Mouse (Mus musculus) gastrocnemius, postnatal 14 days (tissue): ENCODE measurements around the gene Fam240a. TPM values are rescaled to one million over a fixed set of nuclear protein-coding genes. Genes with fewer than 3 reads are reported as not detected.
A peak's percentile ranks its signal among the peaks of the same experiment; 100 is the strongest.

Experiments
- DNase-seq: peaks from one replicate; pipeline ENCODE4 v3.0.0; 2021; ENCODE audit warnings: mixed read lengths
- intact Hi-C: fragments of 180-260 bp; cut with DNase I; formaldehyde crosslinking; loops from one replicate; pipeline ENCODE4 v1.15.1; 2025; ENCODE audit warnings: low total_unique reads
- microRNA-seq, 2 experiments: library from miRNA; unstranded; fragments of <30 nt; microRNA quantifications; one replicate each; pipeline ENCODE4 v1.2.0; 2021
- total RNA-seq, 2 experiments: library from RNA; stranded (reverse); gene quantifications; 2 replicates each; pipeline ENCODE4 v1.2.3; 2021

The Fam240a gene
- total RNA-seq, 2 experiments from 2014 or later, result 0.78 to 2.6 TPM

DNA sequence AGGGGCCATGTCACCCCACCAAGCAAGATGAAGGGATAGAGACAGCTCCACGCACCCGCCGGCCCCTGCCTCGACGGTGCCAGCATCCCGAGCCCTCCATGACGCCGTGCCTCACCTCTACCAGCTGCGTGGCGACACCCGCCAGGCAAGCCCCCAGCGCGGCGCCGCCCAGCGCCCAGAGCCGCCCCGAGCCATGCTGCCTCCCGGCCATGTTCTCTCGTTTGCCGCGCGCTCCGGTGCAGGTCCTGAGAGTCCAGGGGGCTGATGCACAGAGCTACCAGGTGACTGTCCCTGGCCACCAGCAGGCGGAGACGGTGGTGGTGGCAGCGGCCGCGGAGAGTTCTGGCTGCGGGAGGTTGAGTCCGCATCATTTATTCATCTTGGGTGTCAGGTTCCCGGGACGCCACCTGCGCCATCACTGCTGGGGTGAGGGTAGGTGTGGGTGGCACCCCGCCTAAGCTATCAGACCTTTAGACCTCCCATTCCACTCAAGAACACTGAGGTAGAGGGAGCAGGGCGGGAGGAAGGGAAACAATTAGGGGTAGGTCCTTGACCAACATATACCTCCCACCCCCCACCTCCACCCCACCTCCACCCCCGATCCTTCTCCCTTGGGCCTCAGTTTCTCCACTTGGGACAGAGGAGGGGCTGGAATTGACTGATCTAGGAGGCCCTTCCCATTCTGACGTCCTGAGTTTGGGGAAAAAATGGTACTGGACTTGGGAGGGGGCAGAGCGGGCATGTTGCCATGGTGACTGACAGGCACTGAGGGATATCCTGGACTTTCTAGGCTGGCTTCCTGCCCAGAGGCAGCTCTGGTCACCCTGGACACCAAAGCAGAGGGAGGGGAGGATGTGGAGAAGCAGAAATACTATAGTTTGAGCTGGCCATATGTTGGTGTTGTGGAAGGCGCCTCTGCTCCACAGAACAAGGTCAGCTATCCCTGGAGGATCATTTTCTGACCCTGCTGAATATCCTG, 42.7 kb downstream of the Fam240a start:
- no peak for DNase-seq
- intact Hi-C loops, result loop anchor here (5.0 kb wide), 2 partner anchors 97 to 157 kb away; no protein-coding TSS in a partner anchor

DNA sequence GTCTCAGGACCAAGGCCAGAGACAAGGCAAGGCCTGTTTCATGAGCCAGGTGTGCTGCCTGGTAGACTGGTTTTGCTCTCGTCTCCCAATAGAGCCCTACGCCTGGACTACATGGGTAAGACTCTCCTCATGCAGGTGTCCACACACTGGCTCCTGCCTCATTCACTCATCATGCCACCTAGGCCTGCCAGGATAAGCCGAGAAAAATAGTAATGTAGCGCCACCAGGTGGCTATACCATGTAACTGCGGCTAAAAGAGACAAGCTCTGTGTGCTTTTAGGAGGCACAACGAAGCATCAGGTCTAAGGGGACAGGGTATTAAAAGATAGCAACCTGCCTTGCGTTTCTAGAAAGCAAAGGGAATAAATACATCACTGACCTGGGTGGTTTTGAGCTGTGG, 45.6 kb downstream of the Fam240a start:
- peak; percentile 28 for DNase-seq

More for the DNA sequence above, 45.6 kb downstream of the Fam240a start:
- intact Hi-C loops, result loop anchor here (5.0 kb wide), 2 partner anchors 94 to 154 kb away; no protein-coding TSS in a partner anchor

Small RNA genes lying within 50 kb of the gene (microRNA-seq; reads per million reads assigned to microRNA genes)
- 0 reads per million in 2 experiments for gene Gm24269

Other genes with a start within 250 kb of the Fam240a start
- 100 to 1,000 TPM; 358 to 691 TPM for gene Myl3, start 175.0 kb downstream of the Fam240a start, total RNA-seq
- 1 to 10 TPM; 2.7 to 4.3 TPM for gene Pth1r, start 169.7 kb downstream of the Fam240a start, total RNA-seq
- not detected for gene Prss42, start 118.7 kb downstream of the Fam240a start, total RNA-seq
- gene Prss44, start 102.9 kb downstream of the Fam240a start, total RNA-seq, result not detected
- gene Prss43, start 90.2 kb downstream of the Fam240a start, total RNA-seq, result not detected
- gene Prss45, start 82.3 kb downstream of the Fam240a start, total RNA-seq, result not detected
- not detected for gene Prss46, start 72.4 kb downstream of the Fam240a start, total RNA-seq
- gene Prss50, start 58.9 kb downstream of the Fam240a start, total RNA-seq, result not detected
- 1 to 10 TPM; 4.0 to 9.5 TPM for gene Als2cl, start 37.0 kb downstream of the Fam240a start, total RNA-seq
- gene Tmie, start 36.7 kb downstream of the Fam240a start, total RNA-seq, result under 1 TPM; 0.55 to 0.62 TPM
- gene Tdgf1, start 29.3 kb upstream of the Fam240a start, total RNA-seq, result not detected
- 10 to 100 TPM; 23.7 to 24.1 TPM for gene Lrrc2, start 34.7 kb upstream of the Fam240a start, total RNA-seq
- 1 to 10 TPM; 1.2 to 1.3 TPM for gene Rtp3, start 73.7 kb upstream of the Fam240a start, total RNA-seq
- gene Ltf, start 102.4 kb upstream of the Fam240a start, total RNA-seq, result under 1 TPM; 0.24 to 0.27 TPM
- gene Ccrl2, start 140.7 kb upstream of the Fam240a start, total RNA-seq, result 1 to 10 TPM; 3.5 to 3.6 TPM
- gene Lrrfip2, start 200.7 kb upstream of the Fam240a start, total RNA-seq, result 10 to 100 TPM; 60.2 to 63.7 TPM